Mouse (Mus musculus): ENCODE measurements around the gene Tmem52. TPM values are rescaled to one million over a fixed set of nuclear protein-coding genes. Genes with fewer than 3 reads are reported as not detected.
A peak's percentile ranks its signal among the peaks of the same experiment; 100 is the strongest.
"Not testable (repeated sequence)": the region's sequence is repeated elsewhere in the genome, so short reads cannot be mapped to it uniquely, and the experiment has no call there.

Tmem52 gene
- total and polyA plus RNA-seq, 3 experiments = not detected

DNA sequence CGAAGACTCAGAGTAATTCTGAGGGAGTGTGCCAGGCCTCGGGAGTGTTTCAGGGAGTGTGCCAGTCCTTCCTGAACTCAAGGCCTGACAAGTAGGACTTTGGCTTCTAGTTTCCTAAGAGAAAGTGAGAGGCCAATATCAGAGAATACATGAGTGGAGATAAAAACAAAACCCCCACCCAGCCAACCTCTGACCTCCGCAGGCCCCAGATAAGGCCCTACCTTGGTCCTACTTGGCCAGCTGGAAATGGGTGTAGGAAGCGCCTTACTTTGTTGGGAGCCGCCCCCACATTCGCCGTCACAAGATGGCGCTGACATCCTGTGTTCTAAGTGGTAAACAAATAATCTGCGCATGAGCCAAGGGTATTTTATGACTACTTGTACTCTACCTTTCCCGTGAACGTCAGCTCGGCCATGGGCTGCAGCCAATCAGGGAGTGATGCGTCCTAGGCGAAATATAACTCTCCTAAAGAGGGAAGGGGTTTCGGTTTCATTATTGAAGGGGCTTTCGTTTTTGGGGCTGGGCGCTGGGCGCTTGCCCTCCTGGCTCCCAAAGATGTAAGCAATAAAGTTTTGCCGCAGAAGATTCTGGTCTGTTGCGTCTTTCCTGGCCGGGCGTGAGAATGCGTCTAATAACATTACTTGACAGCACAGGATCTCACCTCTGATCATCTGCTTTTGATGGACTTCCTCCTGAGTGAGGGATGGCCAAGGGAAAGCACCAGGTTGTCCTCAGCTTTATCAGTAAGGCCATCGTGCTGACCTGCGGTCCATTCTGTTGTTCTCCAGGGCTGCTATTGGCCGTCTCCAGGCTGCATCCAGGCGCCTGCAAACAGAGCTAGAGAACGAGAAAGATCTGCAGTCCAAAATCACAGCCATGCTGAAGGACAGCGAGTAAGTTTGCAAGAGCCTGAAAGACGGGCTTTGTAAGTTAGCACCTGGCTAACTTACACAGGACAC is 47.2 kb upstream of the Tmem52 start:
- H3K79me2 ChIP-seq (ENCODE audit: control insufficient read depth, insufficient read depth, low read length, poor library complexity); H3K27me3 ChIP-seq (ENCODE audit: control insufficient read depth in 1 of 2, insufficient read depth in 2 of 2, low read length in 2 of 2); H3K9me3 ChIP-seq (replicated peaks; ENCODE audit: insufficient read depth, low read length); H3K36me3 ChIP-seq (ENCODE audit: control insufficient read depth in 1 of 2, insufficient read depth in 2 of 2, low read length in 2 of 2): not testable (repeated sequence)
- H3K4me1 ChIP-seq (ENCODE audit: control insufficient read depth in 1 of 2, insufficient read depth in 2 of 2, low read length in 2 of 2) = peaks cover 0 to 18% of the 10 kb centered on the region in 2 experiments; a peak in 2 of 4 replicates
- peak overlapping the region; percentile 77 for H3K9ac ChIP-seq (ENCODE audit: control insufficient read depth, low read depth, low read length, poor library complexity, severe bottlenecking)
- H3K4me3 ChIP-seq (ENCODE audit: control insufficient read depth in 1 of 2, insufficient read depth in 1 of 2, low read depth in 2 of 2, low read length in 2 of 2) = peak overlapping the region; percentile 100
- peak; percentile 71 for TF ChIP-seq HCFC1 (IDR thresholded peaks at IDR 0.05; ENCODE audit: low read depth, low read length)
- 0 out of 4 replicates have a peak, but pooled peaks of 1 of the 2 experiments have one; percentile 14 for TF ChIP-seq EP300 (IDR thresholded peaks at IDR 0.05; ENCODE audit: low read depth in 1 of 2, low read length in 2 of 2)
- peak; percentile 34; the same call in 1 of the 2 replicates for TF ChIP-seq GATA1 (IDR thresholded peaks at IDR 0.05; ENCODE audit: low read depth, low read length)
- 0 out of 2 replicates have a peak, but pooled peaks have one; percentile 64 for TF ChIP-seq CHD1 (IDR thresholded peaks at IDR 0.05; ENCODE audit: low read depth, low read length)
- TF ChIP-seq NRF1 (IDR thresholded peaks at IDR 0.05; ENCODE audit: insufficient read depth, low read depth, low read length, poor library complexity, severe bottlenecking) = peak; percentile 32; the same call in 1 of the 2 replicates
- peak; percentile 19; the same call in 1 of the 2 replicates for TF ChIP-seq NELFE (IDR thresholded peaks at IDR 0.05; ENCODE audit: low read depth, low read length)
- TF ChIP-seq TCF12 (IDR thresholded peaks at IDR 0.05; ENCODE audit: low read depth, low read length) = 0 out of 2 replicates have a peak, but pooled peaks have one; percentile 28
- TF ChIP-seq ETS1 (IDR thresholded peaks at IDR 0.05; ENCODE audit: low read depth, low read length) = peak; percentile 65
- peak in 1 of 2 experiments; percentile 31; a peak in 1 of 4 replicates for TF ChIP-seq POLR2A (IDR thresholded peaks at IDR 0.05; ENCODE audit: control insufficient read depth in 1 of 2, insufficient read depth in 1 of 2, low read depth in 1 of 2, low read length in 2 of 2, poor library complexity in 1 of 2)
- TF ChIP-seq SIN3A (IDR thresholded peaks at IDR 0.05; ENCODE audit: low read length) = peak; percentile 88
- peak; percentile 60; the same call in 1 of the 2 replicates for TF ChIP-seq MXI1 (IDR thresholded peaks at IDR 0.05; ENCODE audit: low read depth, low read length)
- DNase-seq (ENCODE audit: low read depth, low spot score) = peak; percentile 74
- peak overlapping the region; percentile 20 for H3K27ac ChIP-seq (ENCODE audit: control insufficient read depth, low read depth, low read length)

GRCm38 (mm10) chr4:155423988-155424387 is 44.9 kb upstream of the Tmem52 start:
- Histone ChIP-seq H3K9ac (ENCODE audit: control insufficient read depth, low read depth, low read length, poor library complexity, severe bottlenecking) (no peak overlapping the region), H3K79me2 (ENCODE audit: control insufficient read depth, insufficient read depth, low read length, poor library complexity) (peaks cover 2% of the 10 kb centered on the region; the same call in 1 of the 2 replicates), H3K9me3 (replicated peaks; ENCODE audit: insufficient read depth, low read length) (no peaks in the 10 kb centered on the region), H3K4me1 (ENCODE audit: control insufficient read depth in 1 of 2, insufficient read depth in 2 of 2, low read length in 2 of 2) (peaks cover 0 to 14% of the 10 kb centered on the region in 2 experiments; a peak in 2 of 4 replicates), H3K4me3 (ENCODE audit: control insufficient read depth in 1 of 2, insufficient read depth in 1 of 2, low read depth in 2 of 2, low read length in 2 of 2) (no peak overlapping the region), H3K27ac (ENCODE audit: control insufficient read depth, low read depth, low read length) (no peak overlapping the region), H3K36me3 (ENCODE audit: control insufficient read depth in 1 of 2, insufficient read depth in 2 of 2, low read length in 2 of 2) (peaks cover 0 to 5% of the 10 kb centered on the region in 2 experiments; a peak in 1 of 4 replicates), H3K27me3 (ENCODE audit: control insufficient read depth in 1 of 2, insufficient read depth in 2 of 2, low read length in 2 of 2) (no peaks in the 10 kb centered on the region)
- no peak for TF ChIP-seq MYC (IDR thresholded peaks at IDR 0.05; ENCODE audit: low read depth, low read length)
- no peak for TF ChIP-seq MAFK (IDR thresholded peaks at IDR 0.05; ENCODE audit: borderline replicate concordance, low read depth, low read length)
- no peak for TF ChIP-seq MAZ (IDR thresholded peaks at IDR 0.05; ENCODE audit: low read depth, low read length)
- TF ChIP-seq TBP (IDR thresholded peaks at IDR 0.05; ENCODE audit: low read depth, low read length) = no peak
- no peak for TF ChIP-seq UBTF (IDR thresholded peaks at IDR 0.05; ENCODE audit: borderline replicate concordance, insufficient read depth, low read depth, low read length)
- TF ChIP-seq POLR2AphosphoS2 (IDR thresholded peaks at IDR 0.05; ENCODE audit: low read length) = no peak
- TF ChIP-seq ZC3H11A (IDR thresholded peaks at IDR 0.05; ENCODE audit: low read depth, low read length) = no peak
- no peak for TF ChIP-seq BHLHE40 (IDR thresholded peaks at IDR 0.05; ENCODE audit: borderline replicate concordance, low read depth, low read length)
- TF ChIP-seq TCF12 (IDR thresholded peaks at IDR 0.05; ENCODE audit: low read depth, low read length) = no peak
- TF ChIP-seq EP300 (IDR thresholded peaks at IDR 0.05; ENCODE audit: low read depth in 1 of 2, low read length in 2 of 2) = no peak
- DNase-seq (ENCODE audit: low read depth, low spot score) = no peak

Data from MEL (cell line).